Mouse (Mus musculus) hindbrain, embryonic 14.5 days (tissue): ENCODE results near the gene Smo. TPM values are rescaled to one million over a fixed set of nuclear protein-coding genes. Genes with fewer than 3 reads are reported as not detected.

ENCODE experiments used
- ATAC-seq: fragments of 200-750 bp; cut with Nextera tagmentation; 2 replicates; pipeline ENCODE4 v1.8.0; 2017; ENCODE audit warnings: moderate number of reproducible peaks, mild to moderate bottlenecking, moderate TSS enrichment, moderate library complexity; ENCODE audit not compliant: low FRiP score
- DNase-seq: peaks from one replicate; pipeline ENCODE4 v3.0.0-alpha.2; 2015; ENCODE audit warnings: low spot score
- H3K27ac ChIP-seq: fragments of 300-500 bp; sonication (generic); 2 replicates; pipeline ENCODE4 v1.5.1; 2014; ENCODE audit warnings: mild to moderate bottlenecking, moderate library complexity
- H3K27me3 ChIP-seq: fragments of 300-500 bp; sonication (generic); 2 replicates; pipeline ENCODE4 v1.6.1; 2014; ENCODE audit warnings: mild to moderate bottlenecking, low read length, mixed read lengths; ENCODE audit not compliant: control insufficient read depth, insufficient read depth
- H3K36me3 ChIP-seq: fragments of 300-500 bp; sonication (generic); replicated peaks from 2 replicates; pipeline ENCODE4 v1.6.1; 2014; ENCODE audit not compliant: control insufficient read depth, insufficient read depth
- H3K4me1 ChIP-seq: fragments of 300-500 bp; sonication (generic); replicated peaks from 2 replicates; pipeline ENCODE4 v1.6.1; 2014; ENCODE audit warnings: antibody characterized with exemption, low read length, mixed read lengths; ENCODE audit not compliant: control insufficient read depth, insufficient read depth
- H3K4me2 ChIP-seq: fragments of 300-500 bp; sonication (generic); replicated peaks from 2 replicates; pipeline ENCODE4 v1.6.1; 2014; ENCODE audit warnings: mild to moderate bottlenecking, moderate library complexity
- H3K4me3 ChIP-seq: fragments of 300-500 bp; sonication (generic); replicated peaks from 2 replicates; pipeline ENCODE4 v1.5.1; 2014; ENCODE audit warnings: mild to moderate bottlenecking, low read length
- H3K9ac ChIP-seq: fragments of 300-500 bp; sonication (generic); 2 replicates; pipeline ENCODE4 v1.6.1; 2014
- H3K9me3 ChIP-seq: fragments of 300-500 bp; sonication (generic); 2 replicates; pipeline ENCODE4 v1.6.1; 2016; ENCODE audit warnings: low read length; ENCODE audit not compliant: control insufficient read depth
- WGBS: fragments of 180-500 bp; shearing (Covaris S2); extraction: QIAGEN DNeasy Blood & Tissue Kit; methylation state at CpG from one replicate; pipeline ENCODE4 v1.1.7; 2014; 5-methylcytosine and 5-hydroxymethylcytosine counted together
- polyA plus RNA-seq: library from polyadenylated mRNA; unstranded; fragments of >200 nt; fragmentation: Nextera tagmentation; extraction: Ambion mirVana; gene quantifications from 2 replicates; pipeline ENCODE4 v1.2.1, GENCODE M21; 2014

Gene Smo
- polyA plus RNA-seq = 13.9 and 15.6 TPM in 2 replicates

DNA sequence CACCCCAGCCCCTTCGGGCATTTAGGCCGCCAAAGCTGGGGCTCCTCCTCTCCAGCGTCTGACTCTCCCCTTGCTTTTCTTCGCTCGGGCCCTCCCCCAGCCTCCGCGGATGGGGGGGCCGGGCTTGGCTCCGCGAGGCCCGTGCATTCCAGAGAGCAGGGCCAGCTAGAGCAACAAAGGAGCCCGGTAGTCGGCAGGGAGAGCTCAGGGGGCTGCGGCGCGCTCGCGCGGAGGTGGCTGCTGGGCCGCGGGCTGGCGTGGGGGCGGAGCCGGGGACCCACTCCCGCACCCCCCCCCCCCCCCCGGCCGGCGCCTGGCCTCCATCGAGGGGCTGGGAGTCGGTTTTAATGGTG, at the start of gene Smo:
Gene Smo (plus strand): TSS at position 168 of the 353 bp plus-strand sequence.
- H3K27ac ChIP-seq = peak within 1 kb of the TSS; percentile 82
- WGBS = under 1% methylated on average over 17 of the region's 30 CpGs
- ATAC-seq (peak; percentile 94), DNase-seq (peak; percentile 72)
- peak within 1 kb of the TSS; percentile 84 for H3K4me2 ChIP-seq
- H3K9me3 ChIP-seq = no peaks in the 10 kb centered on the region
- peak within 1 kb of the TSS; percentile 90 for H3K4me3 ChIP-seq
- H3K27me3 ChIP-seq = no peaks in the 10 kb centered on the region
- H3K4me1 ChIP-seq = peaks cover 13% of the 10 kb centered on the region; the same call in 1 of the 2 replicates
- H3K36me3 ChIP-seq = no peaks in the 10 kb centered on the region
- peak within 1 kb of the TSS; percentile 84 for H3K9ac ChIP-seq

DNA sequence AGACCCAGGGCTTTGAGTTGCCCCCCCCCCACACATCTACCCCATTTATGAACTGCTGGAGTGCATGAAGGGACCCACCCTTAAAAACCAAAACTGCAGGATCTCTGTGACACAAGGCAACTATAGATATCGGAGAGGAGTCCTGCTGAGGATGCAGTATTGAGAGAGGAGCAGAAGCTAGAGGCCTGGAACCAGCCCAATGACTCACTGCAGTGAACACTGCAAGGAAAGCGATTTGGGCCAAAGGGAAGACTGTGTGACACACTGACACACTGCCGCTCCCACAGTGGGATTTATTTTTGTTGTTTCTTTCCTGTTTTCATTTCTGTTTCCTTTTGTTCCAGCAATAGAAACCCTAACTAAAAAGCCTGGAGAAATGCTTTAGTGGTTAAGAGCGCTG, 49.4 kb upstream of the Smo start:
- Histone ChIP-seq H3K4me3 (no peak overlapping the region), H3K36me3 (no peaks in the 10 kb centered on the region), H3K9me3 (no peaks in the 10 kb centered on the region), H3K27me3 (no peaks in the 10 kb centered on the region), H3K4me1 (no peaks in the 10 kb centered on the region), H3K9ac (no peak overlapping the region), H3K4me2 (no peak overlapping the region), H3K27ac (no peak overlapping the region)
- DNase-seq = no peak
- ATAC-seq = no peak
- 80% methylated on average over 4 of the region's 4 CpGs for WGBS

DNA sequence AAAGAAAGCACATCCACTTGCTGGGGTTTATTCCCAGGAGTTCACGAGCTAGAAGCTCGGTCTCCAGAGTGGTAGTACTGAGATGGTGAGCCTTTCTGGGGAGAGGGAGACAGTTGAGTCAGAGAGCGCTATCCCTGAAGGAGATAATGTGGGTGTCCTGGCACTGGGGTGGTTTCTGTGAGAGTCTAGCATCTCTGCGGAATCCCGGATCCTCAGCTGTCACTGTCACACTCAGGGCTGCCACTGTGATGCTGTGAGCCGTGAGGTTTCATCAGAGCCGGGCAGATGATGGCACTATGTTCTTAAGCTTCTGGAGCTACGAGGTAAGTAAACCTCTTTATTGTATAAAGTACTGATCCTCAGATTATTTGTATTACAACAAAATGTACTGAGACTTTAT, 45.8 kb upstream of the Smo start:
- no peak overlapping the region for H3K27ac ChIP-seq
- no peak overlapping the region for H3K4me3 ChIP-seq
- peaks cover 9% of the 10 kb centered on the region; the same call in 1 of the 2 replicates for H3K27me3 ChIP-seq
- no peaks in the 10 kb centered on the region for H3K36me3 ChIP-seq
- no peak overlapping the region for H3K9ac ChIP-seq
- ATAC-seq = no peak
- WGBS = 78% methylated on average over 8 of the region's 8 CpGs
- no peaks in the 10 kb centered on the region for H3K9me3 ChIP-seq
- no peak overlapping the region for H3K4me2 ChIP-seq
- DNase-seq = no peak
- H3K4me1 ChIP-seq = peaks cover 2% of the 10 kb centered on the region

DNA sequence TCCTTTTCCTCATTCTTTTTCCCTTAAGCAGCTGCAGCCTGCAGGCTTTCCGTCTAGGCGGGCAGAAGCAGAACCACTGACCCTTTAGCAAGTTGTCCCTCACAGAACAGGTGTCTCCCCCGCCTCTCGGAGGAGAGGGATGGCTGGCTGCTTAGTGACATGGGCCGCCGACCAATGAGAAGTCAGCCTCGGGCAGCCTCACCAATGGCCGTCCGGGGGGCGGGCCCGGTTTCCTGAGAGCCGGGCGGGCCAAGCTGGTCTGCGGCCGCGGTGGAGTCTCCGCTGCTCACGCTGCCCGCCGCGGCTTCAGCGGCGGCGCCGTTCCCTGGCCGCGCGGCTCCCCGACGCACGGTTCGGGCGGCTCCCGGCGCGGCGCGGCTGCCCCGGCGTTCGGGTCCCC, 41.4 kb upstream of the Smo start, which contains the start of gene Tspan33:
Gene Tspan33 (plus strand): TSS at position 270 of the 400 bp plus-strand sequence.
- H3K4me3 ChIP-seq = peak within 1 kb of the TSS; percentile 79
- peak within 1 kb of the TSS; percentile 100 for H3K4me2 ChIP-seq
- peaks cover 6% of the 10 kb centered on the region for H3K4me1 ChIP-seq
- no peaks in the 10 kb centered on the region for H3K36me3 ChIP-seq
- H3K9me3 ChIP-seq = no peaks in the 10 kb centered on the region
- under 1% methylated on average over 41 of the region's 41 CpGs for WGBS
- peaks cover 9% of the 10 kb centered on the region; the same call in 1 of the 2 replicates for H3K27me3 ChIP-seq
- peak within 1 kb of the TSS; percentile 74 for H3K9ac ChIP-seq
- H3K27ac ChIP-seq = peak within 1 kb of the TSS; percentile 22; the same call in 1 of the 2 replicates
- peak; percentile 90 for DNase-seq
- peak; percentile 98 for ATAC-seq

DNA sequence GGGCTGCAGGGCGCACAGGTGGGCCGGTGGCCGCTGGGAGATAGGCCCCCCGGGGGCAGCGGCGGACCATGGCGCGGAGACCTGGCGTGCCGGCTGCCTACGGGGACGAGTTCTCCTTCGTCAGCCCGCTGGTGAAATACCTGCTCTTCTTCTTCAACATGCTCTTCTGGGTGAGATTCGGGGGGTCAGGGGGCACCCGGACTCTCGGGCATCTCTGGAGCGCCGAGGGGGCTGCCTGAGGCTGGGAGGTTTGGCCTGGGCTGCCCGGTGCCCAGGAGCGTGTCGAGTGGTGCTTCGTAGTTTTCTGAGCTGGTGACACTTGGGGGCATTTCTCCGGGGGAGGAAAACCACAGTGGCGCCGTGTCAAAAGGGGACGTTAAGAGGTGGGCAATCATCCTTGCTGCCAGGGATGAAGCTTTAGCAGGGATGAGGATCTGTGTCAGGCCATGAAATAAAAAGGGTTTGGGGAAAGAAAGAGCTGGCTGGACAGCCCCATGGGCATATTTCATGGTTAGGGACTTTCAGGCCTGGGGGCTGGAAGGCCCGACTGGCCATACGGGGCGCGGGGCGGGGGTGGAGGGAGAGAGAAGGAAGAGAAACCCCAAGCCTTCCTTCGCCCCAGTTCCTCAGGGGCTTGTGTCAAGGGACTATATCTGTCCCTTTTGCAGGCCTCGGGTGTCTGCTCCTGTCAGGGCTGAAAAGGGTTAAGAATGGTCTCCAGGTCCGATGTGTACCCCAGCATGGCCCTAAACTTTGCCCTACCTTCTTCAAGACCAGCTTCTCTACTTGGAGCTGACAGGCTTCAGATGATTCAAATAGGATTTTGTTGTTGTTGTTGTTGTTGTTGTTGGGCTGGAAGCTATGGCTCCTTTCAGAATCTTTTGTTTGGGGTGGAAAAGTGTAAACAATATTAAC, 40.7 kb upstream of the Smo start:
- 3% methylated on average over 35 of the region's 35 CpGs for WGBS
- no peak for DNase-seq

DNA sequence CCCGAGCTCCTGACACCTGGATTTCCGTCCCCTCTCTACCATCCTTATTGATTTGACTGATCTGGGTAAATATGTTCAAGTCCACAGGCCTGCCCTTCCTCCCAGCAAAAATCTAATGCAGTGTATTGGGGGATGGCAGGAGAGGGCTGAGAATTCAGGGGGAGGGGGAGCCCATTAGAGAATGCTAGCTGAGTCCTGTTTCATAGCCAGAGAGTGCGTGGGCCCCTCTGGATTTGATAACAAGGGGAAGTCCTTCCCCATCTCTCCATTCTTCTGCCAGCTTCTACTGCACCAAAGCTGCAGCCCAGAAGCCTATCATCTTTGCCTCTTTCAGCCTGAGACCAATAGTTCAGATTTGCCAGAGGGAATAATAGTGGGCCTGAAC, 40.0 kb upstream of the Smo start:
- no peaks in the 10 kb centered on the region for H3K36me3 ChIP-seq
- H3K9me3 ChIP-seq = no peaks in the 10 kb centered on the region
- ATAC-seq (no peak), DNase-seq (no peak)
- peaks cover 6% of the 10 kb centered on the region for H3K4me1 ChIP-seq
- peaks cover 9% of the 10 kb centered on the region; the same call in 1 of the 2 replicates for H3K27me3 ChIP-seq
- no peak overlapping the region for H3K27ac ChIP-seq
- H3K4me2 ChIP-seq = peak overlapping the region; percentile 100; the same call in 1 of the 2 replicates
- H3K4me3 ChIP-seq = no peak overlapping the region
- H3K9ac ChIP-seq = no peak overlapping the region; the same call in 1 of the 2 replicates
- WGBS = 53% methylated on average over 3 of the region's 3 CpGs

More for the DNA sequence above, 40.7 kb upstream of the Smo start:
- peak overlapping the region; percentile 74 for H3K9ac ChIP-seq
- peak; percentile 21; the same call in 1 of the 2 replicates for ATAC-seq
- H3K27ac ChIP-seq = peak overlapping the region; percentile 22; the same call in 1 of the 2 replicates
- H3K9me3 ChIP-seq = no peaks in the 10 kb centered on the region
- H3K36me3 ChIP-seq = no peaks in the 10 kb centered on the region
- H3K4me2 ChIP-seq = peak overlapping the region; percentile 100
- peaks cover 6% of the 10 kb centered on the region for H3K4me1 ChIP-seq
- peaks cover 9% of the 10 kb centered on the region; the same call in 1 of the 2 replicates for H3K27me3 ChIP-seq
- peak overlapping the region; percentile 79 for H3K4me3 ChIP-seq

DNA sequence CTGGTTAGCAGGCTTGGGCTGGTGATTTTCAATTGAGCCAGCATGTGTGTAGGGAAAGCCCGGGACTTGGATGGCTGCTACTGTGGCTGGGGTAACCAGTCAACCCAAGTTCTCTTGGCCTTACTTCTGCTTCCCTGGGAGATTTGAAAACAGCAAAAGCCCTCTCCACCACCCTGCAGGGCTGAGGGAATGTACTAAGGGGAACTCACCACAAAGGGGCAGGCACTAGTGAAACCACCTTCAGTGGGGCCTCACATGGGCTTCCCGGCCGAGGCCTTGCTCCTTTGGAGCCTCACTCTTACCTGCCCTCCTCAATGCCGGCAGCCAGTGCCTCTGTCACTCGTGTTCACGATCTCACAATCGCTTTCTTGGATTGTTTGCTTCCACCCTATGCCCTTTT, 39.3 kb upstream of the Smo start:
- no peaks in the 10 kb centered on the region for H3K36me3 ChIP-seq
- WGBS = 76% methylated on average over 7 of the region's 7 CpGs
- H3K4me1 ChIP-seq = peaks cover 6% of the 10 kb centered on the region
- H3K4me2 ChIP-seq = 0 out of 2 replicates have a peak overlapping the region, but pooled peaks have one; percentile 100
- H3K27ac ChIP-seq = no peak overlapping the region
- no peaks in the 10 kb centered on the region for H3K9me3 ChIP-seq
- ATAC-seq = no peak
- H3K27me3 ChIP-seq = peaks cover 9% of the 10 kb centered on the region; the same call in 1 of the 2 replicates
- no peak overlapping the region for H3K9ac ChIP-seq
- no peak overlapping the region for H3K4me3 ChIP-seq
- DNase-seq = no peak

DNA sequence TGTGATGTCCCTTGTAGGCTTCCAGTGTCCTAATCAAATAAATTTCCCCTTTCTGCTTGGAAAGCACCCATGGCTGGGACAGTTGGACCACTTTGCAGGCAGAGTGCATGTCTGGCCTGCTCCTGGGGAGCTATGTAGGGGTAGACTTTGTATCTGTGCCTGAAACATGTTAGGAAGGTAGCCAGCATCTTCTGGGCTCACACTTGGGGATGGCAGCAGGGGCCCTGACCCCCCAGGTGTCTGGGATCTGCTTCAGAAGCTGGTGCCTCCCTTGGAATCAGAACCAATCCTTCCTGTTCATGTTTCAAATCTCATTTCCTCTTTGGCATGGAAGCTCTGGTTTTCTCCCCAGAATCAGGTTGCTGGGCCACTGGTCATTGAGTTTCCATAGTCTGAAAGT, 38.2 kb upstream of the Smo start:
- Histone ChIP-seq H3K27ac (no peak overlapping the region), H3K4me1 (peaks cover 6% of the 10 kb centered on the region), H3K9me3 (no peaks in the 10 kb centered on the region), H3K4me2 (no peak overlapping the region), H3K9ac (no peak overlapping the region), H3K36me3 (no peaks in the 10 kb centered on the region), H3K4me3 (no peak overlapping the region), H3K27me3 (peaks cover 9% of the 10 kb centered on the region; the same call in 1 of the 2 replicates)
- DNase-seq = no peak
- no peak for ATAC-seq

DNA sequence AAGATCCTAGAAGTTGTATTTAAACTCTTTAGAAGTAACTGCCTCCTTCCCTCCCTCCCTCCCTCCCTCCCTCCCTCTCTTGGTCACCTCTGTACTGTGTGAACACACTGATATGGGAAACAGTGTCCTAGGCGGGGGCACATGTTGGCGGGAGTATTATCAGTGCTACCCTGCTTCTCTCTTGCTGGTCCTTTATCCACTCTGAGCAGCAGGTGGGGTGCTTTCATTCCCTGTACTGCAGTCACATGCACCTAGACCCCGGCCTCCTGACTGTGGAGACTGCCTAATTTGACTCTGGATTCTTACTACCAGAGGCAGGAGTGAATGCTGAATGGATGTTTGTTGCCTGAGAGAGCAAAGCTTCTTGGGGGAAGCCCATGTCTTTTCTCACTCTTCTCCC, 37.8 kb upstream of the Smo start:
- Histone ChIP-seq H3K36me3 (no peaks in the 10 kb centered on the region), H3K27me3 (peaks cover 8% of the 10 kb centered on the region; the same call in 1 of the 2 replicates), H3K9me3 (no peaks in the 10 kb centered on the region), H3K27ac (no peak overlapping the region), H3K4me1 (peaks cover 6% of the 10 kb centered on the region), H3K4me3 (no peak overlapping the region), H3K4me2 (no peak overlapping the region), H3K9ac (no peak overlapping the region)
- DNase-seq (no peak), ATAC-seq (no peak)
- 38% methylated on average over 3 of the region's 3 CpGs for WGBS
